Mouse (Mus musculus) left cerebral cortex, adult 8-10 months (tissue): ENCODE measurements at regions not wholly inside any gene's neighbourhood (a gene's known extent, or its start where the extent isn't known, plus 50 kb on each side); places are given as distances from the start of the nearest gene placed in this dataset.

Source experiments
- DNase-seq, 2 experiments: peaks; one replicate each; pipeline ENCODE4 v3.0.0; 2022; ENCODE audit warnings: low spot score in 2 of 2

GRCm38 (mm10) chr4:7143676-7144075, 1095.2 kb downstream of the Car8 start:
- no peak for DNase-seq

GRCm38 (mm10) chr4:7142781-7143180, 1096.1 kb downstream of the Car8 start:
- no peak for DNase-seq

GRCm38 (mm10) chr4:7112159-7112558, 1126.7 kb downstream of the Car8 start:
- DNase-seq: no peak

GRCm38 (mm10) chr4:7092957-7093356, 1145.9 kb downstream of the Car8 start:
- no peak for DNase-seq

GRCm38 (mm10) chr4:7091201-7091814, 1147.5 kb downstream of the Car8 start:
- DNase-seq: no peak
